Mouse (Mus musculus) c-Kit-positive CD71-negative TER-119-negative erythroid progenitor cells, embryonic 14.5 days (primary cell): ENCODE results near the gene Slc35b2.
A peak's percentile ranks its signal among the peaks of the same experiment; 100 is the strongest.

Experiments used
- DNase-seq: peaks from one replicate; pipeline ENCODE4 v3.0.0-alpha.2; 2013; ENCODE audit warnings: low read depth

The Slc35b2 gene

GRCm38 (mm10) chr17:45545278-45545961, 18.3 kb upstream of the Slc35b2 start:
- DNase-seq, result no peak

GRCm38 (mm10) chr17:45546941-45547340, 16.7 kb upstream of the Slc35b2 start:
- no peak for DNase-seq

GRCm38 (mm10) chr17:45547461-45548190, 16.0 kb upstream of the Slc35b2 start:
- no peak for DNase-seq

GRCm38 (mm10) chr17:45548541-45549512, 14.8 kb upstream of the Slc35b2 start:
- no peak for DNase-seq

- no peak for DNase-seq
Observed at GRCm38 (mm10) chr17:45549617-45550181, 14.0 kb upstream of the Slc35b2 start, which contains the start of gene Tmem151b. Gene Tmem151b (minus strand): TSS chr17:45549677.

- DNase-seq, result no peak
Observed at GRCm38 (mm10) chr17:45550253-45550652, 13.4 kb upstream of the Slc35b2 start.

- DNase-seq, result no peak
Observed at GRCm38 (mm10) chr17:45551249-45551796, 12.4 kb upstream of the Slc35b2 start.

- DNase-seq, result no peak
Observed at GRCm38 (mm10) chr17:45551816-45552451, 11.7 kb upstream of the Slc35b2 start.

- no peak for DNase-seq
Observed at GRCm38 (mm10) chr17:45553065-45553464, 10.6 kb upstream of the Slc35b2 start.

GRCm38 (mm10) chr17:45554420-45554819, 9.3 kb upstream of the Slc35b2 start:
- no peak for DNase-seq

- DNase-seq, result peak; percentile 90
Observed at GRCm38 (mm10) chr17:45555452-45556106, 8.1 kb upstream of the Slc35b2 start, which contains the start of gene Nfkbie. Gene Nfkbie (plus strand): TSS chr17:45555703.

- DNase-seq, result no peak
Observed at GRCm38 (mm10) chr17:45556107-45556489, 7.6 kb upstream of the Slc35b2 start.

- no peak for DNase-seq
Observed at GRCm38 (mm10) chr17:45556514-45557245, 7.0 kb upstream of the Slc35b2 start.

GRCm38 (mm10) chr17:45557246-45557824, 6.3 kb upstream of the Slc35b2 start:
- no peak for DNase-seq

GRCm38 (mm10) chr17:45557998-45558862, 5.4 kb upstream of the Slc35b2 start:
- DNase-seq, result no peak

- no peak for DNase-seq
Observed at GRCm38 (mm10) chr17:45559732-45560525, 3.7 kb upstream of the Slc35b2 start.

GRCm38 (mm10) chr17:45563216-45563615, 458 bp upstream of the Slc35b2 start:
- DNase-seq, result no peak
